Mouse (Mus musculus) spleen, adult 2 months (tissue): ENCODE data around the gene Maml3.

Experiments used
- CTCF ChIP-seq: fragments of 200-500 bp; IDR thresholded peaks from 2 replicates; pipeline ENCODE4 v1.5.1; 2011; ENCODE audit warnings: mild to moderate bottlenecking, inconsistent platforms; ENCODE audit not compliant: insufficient read depth, insufficient read length, insufficient replicate concordance; ENCODE audit errors: extremely low read depth
- POLR2A ChIP-seq: fragments of 200-500 bp; IDR thresholded peaks from 2 replicates; pipeline ENCODE4 v1.6.1; 2011; ENCODE audit warnings: low read depth, low read length, inconsistent platforms

DNA sequence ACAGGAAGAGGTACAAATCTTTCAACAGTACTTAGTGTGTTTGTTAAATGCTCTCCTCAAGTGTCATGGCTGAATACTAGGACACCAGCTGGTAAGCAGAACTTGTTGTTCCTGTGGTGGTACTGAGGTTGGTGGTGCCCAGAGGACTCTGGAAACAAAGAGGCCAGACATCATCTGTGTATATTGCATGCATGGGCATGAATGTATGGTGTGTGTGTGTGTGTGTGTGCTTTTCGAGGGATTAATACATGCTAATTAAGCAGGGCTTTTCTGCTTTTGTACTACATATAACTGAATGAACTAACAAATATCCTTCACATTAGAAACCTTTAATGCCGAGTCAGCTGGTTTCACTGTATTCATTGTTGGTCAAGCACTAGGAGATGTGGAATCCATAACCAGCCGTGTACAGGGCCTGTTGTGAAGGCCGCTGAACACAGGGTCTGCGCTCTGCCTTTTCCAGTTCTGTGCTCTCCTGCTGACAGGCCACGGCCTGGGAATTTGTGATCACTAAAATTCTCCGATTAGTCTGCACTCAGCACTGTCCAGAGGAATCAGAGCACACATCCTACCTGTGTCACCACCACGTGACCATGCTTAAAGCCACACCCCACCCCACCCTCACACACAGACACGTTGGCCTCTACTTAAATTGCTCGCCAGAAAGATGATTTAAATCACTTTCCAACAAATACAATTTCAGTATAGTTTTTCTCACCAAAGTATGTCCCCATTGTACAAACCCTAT lies 197.6 kb downstream of the Maml3 start:
- no peak for TF ChIP-seq CTCF
- no peak for TF ChIP-seq POLR2A
